16 mouse cellular contexts compared by ENCODE assay signal in genomic region chr7:29397486-29397885, GRCm38 (mm10).
DNase-seq lines count a peak whose midpoint lies in the region; ATAC-seq and TF ChIP-seq lines count a peak whose summit lies in the region.
"Had no signal": no experiment of that assay in that cellular context is flagged by ENCODE, and none has a peak within 500 bp of the region (broad histone marks: within the 10 kb centered on the region; RNA-seq: fewer than 3 reads in every experiment).

No protein-coding gene starts in this region.

- CTCF ChIA-PET in Patski (lab: Charles Lee), result interaction anchor here (1.0 kb wide), 1 partner anchor 123 kb away, joined by 4 read pairs; no protein-coding TSS in a partner anchor

- peaks cover 7% of the 10 kb centered on the region; the same call in 1 of the 2 replicates for H3K36me3 ChIP-seq in forebrain, embryonic 16.5 days (ENCODE audit: control insufficient read depth, insufficient read depth)
- H3K36me3 ChIP-seq in forebrain, embryonic 13.5 days (ENCODE audit: poor library complexity, severe bottlenecking), result peaks cover 52% of the 10 kb centered on the region
- peaks cover 18% of the 10 kb centered on the region for H3K36me3 ChIP-seq in hindbrain, embryonic 16.5 days (ENCODE audit: control insufficient read depth, insufficient read depth, low read length)
- no peaks in the 10 kb centered on the region for H3K36me3 ChIP-seq in hindbrain, embryonic 11.5 days (ENCODE audit: control insufficient read depth, insufficient read depth, low read length)

- no peak overlapping the region for H3K9ac ChIP-seq in forebrain, embryonic 16.5 days (replicated peaks; ENCODE audit: low read depth, low read length)
- no peak overlapping the region for H3K9ac ChIP-seq in forebrain, embryonic 13.5 days
- H3K9ac ChIP-seq in hindbrain, embryonic 16.5 days (ENCODE audit: low read depth, low read length), result no peak overlapping the region
- no peak overlapping the region for H3K9ac ChIP-seq in hindbrain, embryonic 11.5 days (ENCODE audit: low read depth, low read length)
- H3K9ac ChIP-seq: intestine, embryonic 15.5 days; lung, embryonic 14.5 days had no signal

- no peak overlapping the region for H3K4me3 ChIP-seq in forebrain, embryonic 16.5 days (replicated peaks; ENCODE audit: low read length)
- H3K4me3 ChIP-seq in forebrain, embryonic 13.5 days, result no peak overlapping the region
- no peak overlapping the region for H3K4me3 ChIP-seq in hindbrain, embryonic 16.5 days (ENCODE audit: low read length)
- H3K4me3 ChIP-seq in hindbrain, embryonic 11.5 days (ENCODE audit: low read depth, low read length), result no peak overlapping the region
- H3K4me3 ChIP-seq: intestine, embryonic 15.5 days; megakaryocyte, embryonic 14.5 days; myocyte had no signal

- POLR2A ChIA-PET in Patski (lab: Charles Lee), result no interaction called here

- peak; percentile 29; the same call in 1 of the 2 replicates for ATAC-seq in forebrain, embryonic 16.5 days
- ATAC-seq in forebrain, embryonic 13.5 days, result no peak
- ATAC-seq in hindbrain, embryonic 16.5 days, result peak; percentile 59; the same call in 1 of the 2 replicates
- ATAC-seq in hindbrain, embryonic 11.5 days (ENCODE audit: low FRiP score), result no peak
- ATAC-seq in Patski, result peak; percentile 33
- ATAC-seq in erythroid progenitor cell, adult 5-6 weeks (replicated peaks; ENCODE audit: low FRiP score, poor library complexity, severe bottlenecking), result no peak
- ATAC-seq: CD4-positive, CD25-positive, alpha-beta regulatory T cell, adult 4 months; intestine, embryonic 15.5 days had no signal

- no peak overlapping the region for H3K4me2 ChIP-seq in forebrain, embryonic 16.5 days (ENCODE audit: low read length)
- H3K4me2 ChIP-seq in forebrain, embryonic 13.5 days, result no peak overlapping the region
- no peak overlapping the region for H3K4me2 ChIP-seq in hindbrain, embryonic 16.5 days (ENCODE audit: low read length)
- no peak overlapping the region for H3K4me2 ChIP-seq in hindbrain, embryonic 11.5 days (replicated peaks; ENCODE audit: low read depth, low read length)
- H3K4me2 ChIP-seq: intestine, embryonic 15.5 days; lung, embryonic 14.5 days had no signal

- in situ Hi-C loops in Patski (cut with MboI; ENCODE audit: low pct_unique_long_range_greater_than_20kb), result no loop called here

- no peak for DNase-seq in hindbrain, embryonic 11.5 days (ENCODE audit: low spot score)
- peak; percentile 33 for DNase-seq in Patski (ENCODE audit: low read depth, low spot score)
- DNase-seq in fibroblast of lung, adult 2 months (ENCODE audit: low read depth), result peak; percentile 32
- DNase-seq: adrenal gland, adult 8-10 months; layer of hippocampus, postnatal 36 days; liver; lung, embryonic 14.5 days; spleen, adult 18-20 months had no signal

- TF ChIP-seq CTCF in Patski (IDR thresholded peaks at IDR 0.05), result no peak

- H3K27ac ChIP-seq in forebrain, embryonic 16.5 days (ENCODE audit: low read length), result no peak overlapping the region
- H3K27ac ChIP-seq in forebrain, embryonic 13.5 days, result no peak overlapping the region
- peak overlapping the region; percentile 32; the same call in 1 of the 2 replicates for H3K27ac ChIP-seq in hindbrain, embryonic 16.5 days (ENCODE audit: low read depth, low read length)
- H3K27ac ChIP-seq in hindbrain, embryonic 11.5 days (ENCODE audit: low read depth, low read length), result no peak overlapping the region
- H3K27ac ChIP-seq: intestine, embryonic 15.5 days had no signal

- H3K9me3 ChIP-seq in forebrain, embryonic 16.5 days (ENCODE audit: control insufficient read depth, low read length), result no peaks in the 10 kb centered on the region
- no peaks in the 10 kb centered on the region for H3K9me3 ChIP-seq in forebrain, embryonic 13.5 days (replicated peaks)
- no peaks in the 10 kb centered on the region for H3K9me3 ChIP-seq in hindbrain, embryonic 16.5 days (ENCODE audit: control insufficient read depth, low read length)
- H3K9me3 ChIP-seq in hindbrain, embryonic 11.5 days (ENCODE audit: control insufficient read depth, low read length), result no peaks in the 10 kb centered on the region
- H3K9me3 ChIP-seq: intestine, embryonic 15.5 days; megakaryocyte, embryonic 14.5 days had no signal

- H3K4me1 ChIP-seq in forebrain, embryonic 16.5 days (replicated peaks; ENCODE audit: control insufficient read depth, insufficient read depth, low read length), result peaks cover 7% of the 10 kb centered on the region
- peaks cover 6% of the 10 kb centered on the region; the same call in 1 of the 2 replicates for H3K4me1 ChIP-seq in forebrain, embryonic 13.5 days
- H3K4me1 ChIP-seq in hindbrain, embryonic 16.5 days (ENCODE audit: control insufficient read depth, insufficient read depth, low read depth, low read length), result peaks cover 4% of the 10 kb centered on the region
- H3K4me1 ChIP-seq in hindbrain, embryonic 11.5 days (replicated peaks; ENCODE audit: control insufficient read depth, insufficient read depth, low read length), result no peaks in the 10 kb centered on the region

- H3K27me3 ChIP-seq in forebrain, embryonic 16.5 days (replicated peaks; ENCODE audit: control insufficient read depth, insufficient read depth, low read length), result no peaks in the 10 kb centered on the region
- H3K27me3 ChIP-seq in forebrain, embryonic 13.5 days, result no peaks in the 10 kb centered on the region
- no peaks in the 10 kb centered on the region for H3K27me3 ChIP-seq in hindbrain, embryonic 16.5 days (replicated peaks; ENCODE audit: control insufficient read depth, insufficient read depth, low read length)
- no peaks in the 10 kb centered on the region for H3K27me3 ChIP-seq in hindbrain, embryonic 11.5 days (ENCODE audit: control insufficient read depth, insufficient read depth, low read length)
- no peaks in the 10 kb centered on the region for H3K27me3 ChIP-seq in Patski
- H3K27me3 ChIP-seq: intestine, embryonic 15.5 days; megakaryocyte, embryonic 14.5 days had no signal

- 50% methylated on average over 3 of the region's 3 CpGs for WGBS in forebrain, embryonic 16.5 days
- WGBS in forebrain, embryonic 13.5 days, result 76% methylated on average over 3 of the region's 3 CpGs
- 53% methylated on average over 3 of the region's 3 CpGs for WGBS in hindbrain, embryonic 16.5 days
- WGBS in hindbrain, embryonic 11.5 days, result 87% methylated on average over 3 of the region's 3 CpGs

Comparison
In these comparisons a context has a peak if more than half of its experiments do, and no peak if none do; other contexts are left out.
1. ATAC-seq: peak in forebrain, embryonic 16.5 days (single experiment), hindbrain, embryonic 16.5 days (single experiment) and Patski (single experiment); none in forebrain, embryonic 13.5 days (single experiment), hindbrain, embryonic 11.5 days (single experiment) and erythroid progenitor cell, adult 5-6 weeks (single experiment).